Mouse (Mus musculus): Measurements from ENCODE around the gene Camk1d. TPM values are rescaled to one million over a fixed set of nuclear protein-coding genes. Genes with fewer than 3 reads are reported as not detected.

Camk1d gene
- total and polyA plus RNA-seq, 2 experiments from 2014 or later = 1.1 to 2.2 TPM

- no peaks in the 10 kb centered on the region for H3K36me3 ChIP-seq (replicated peaks; ENCODE audit: control insufficient read depth, insufficient read depth, low read length)
- no peak overlapping the region for H3K9ac ChIP-seq (replicated peaks; ENCODE audit: low read depth, low read length)
- no peaks in the 10 kb centered on the region for H3K9me3 ChIP-seq (replicated peaks; ENCODE audit: control insufficient read depth, low read length)
- 66% methylated on average over 6 of the region's 6 CpGs for WGBS
- H3K4me3 ChIP-seq (ENCODE audit: low read depth, low read length) = no peak overlapping the region
- H3K4me1 ChIP-seq (ENCODE audit: control insufficient read depth, insufficient read depth) = no peaks in the 10 kb centered on the region
- ATAC-seq (ENCODE audit: insufficient read depth, low read depth) (no peak), DNase-seq (ENCODE audit: low spot score) (no peak)
- H3K4me2 ChIP-seq (ENCODE audit: low read depth, low read length) = no peak overlapping the region
- no peaks in the 10 kb centered on the region for H3K27me3 ChIP-seq (ENCODE audit: control insufficient read depth, insufficient read depth, low read length)
- H3K27ac ChIP-seq (ENCODE audit: low read depth) = no peak overlapping the region
- no peak for TF ChIP-seq EP300 (IDR thresholded peaks at IDR 0.05; ENCODE audit: low read depth)
Observed at GRCm38 (mm10) chr2:5749210-5749609, 34.9 kb upstream of the Camk1d start.

GRCm38 (mm10) chr2:5747545-5748043, 33.3 kb upstream of the Camk1d start:
- ATAC-seq (ENCODE audit: insufficient read depth, low read depth) = no peak
- H3K9me3 ChIP-seq (replicated peaks; ENCODE audit: control insufficient read depth, low read length) = peaks cover 4% of the 10 kb centered on the region; the same call in 1 of the 2 replicates

GRCm38 (mm10) chr2:5746529-5746928, 32.2 kb upstream of the Camk1d start:
- ATAC-seq (ENCODE audit: insufficient read depth, low read depth) (no peak), DNase-seq (ENCODE audit: low spot score) (no peak)
- H3K4me1 ChIP-seq (ENCODE audit: control insufficient read depth, insufficient read depth) = no peaks in the 10 kb centered on the region
- H3K9me3 ChIP-seq (replicated peaks; ENCODE audit: control insufficient read depth, low read length) = peaks cover 4% of the 10 kb centered on the region; the same call in 1 of the 2 replicates
- TF ChIP-seq EP300 (IDR thresholded peaks at IDR 0.05; ENCODE audit: low read depth) = no peak
- no peak for TF ChIP-seq CTCF (IDR thresholded peaks at IDR 0.05; ENCODE audit: low read depth)
- no peak overlapping the region for H3K27ac ChIP-seq (ENCODE audit: low read depth)
- WGBS = 67% methylated on average over 12 of the region's 12 CpGs
- no peaks in the 10 kb centered on the region for H3K27me3 ChIP-seq (ENCODE audit: control insufficient read depth, insufficient read depth, low read length)
- H3K36me3 ChIP-seq (replicated peaks; ENCODE audit: control insufficient read depth, insufficient read depth, low read length) = no peaks in the 10 kb centered on the region
- no peak overlapping the region for H3K4me2 ChIP-seq (ENCODE audit: low read depth, low read length)
- H3K9ac ChIP-seq (replicated peaks; ENCODE audit: low read depth, low read length) = no peak overlapping the region
- H3K4me3 ChIP-seq (ENCODE audit: low read depth, low read length) = no peak overlapping the region

More at GRCm38 (mm10) chr2:5747545-5748043, 33.3 kb upstream of the Camk1d start:
- Histone ChIP-seq H3K36me3 (replicated peaks; ENCODE audit: control insufficient read depth, insufficient read depth, low read length) (no peaks in the 10 kb centered on the region), H3K4me3 (ENCODE audit: low read depth, low read length) (no peak overlapping the region), H3K27ac (ENCODE audit: low read depth) (no peak overlapping the region), H3K9ac (replicated peaks; ENCODE audit: low read depth, low read length) (no peak overlapping the region), H3K4me2 (ENCODE audit: low read depth, low read length) (no peak overlapping the region), H3K27me3 (ENCODE audit: control insufficient read depth, insufficient read depth, low read length) (no peaks in the 10 kb centered on the region), H3K4me1 (ENCODE audit: control insufficient read depth, insufficient read depth) (no peaks in the 10 kb centered on the region)
- 75% methylated on average over 5 of the region's 5 CpGs for WGBS
- DNase-seq (ENCODE audit: low spot score) = no peak
- no peak for TF ChIP-seq EP300 (IDR thresholded peaks at IDR 0.05; ENCODE audit: low read depth)
- TF ChIP-seq CTCF (IDR thresholded peaks at IDR 0.05; ENCODE audit: low read depth) = no peak

- H3K27ac ChIP-seq (ENCODE audit: low read depth) = no peak overlapping the region
- TF ChIP-seq EP300 (IDR thresholded peaks at IDR 0.05; ENCODE audit: low read depth) (no peak), CTCF (IDR thresholded peaks at IDR 0.05; ENCODE audit: low read depth) (no peak)
- no peaks in the 10 kb centered on the region for H3K27me3 ChIP-seq (ENCODE audit: control insufficient read depth, insufficient read depth, low read length)
- no peak overlapping the region for H3K9ac ChIP-seq (replicated peaks; ENCODE audit: low read depth, low read length)
- no peak overlapping the region for H3K4me3 ChIP-seq (ENCODE audit: low read depth, low read length)
- no peaks in the 10 kb centered on the region for H3K4me1 ChIP-seq (ENCODE audit: control insufficient read depth, insufficient read depth)
- peaks cover 4% of the 10 kb centered on the region; the same call in 1 of the 2 replicates for H3K9me3 ChIP-seq (replicated peaks; ENCODE audit: control insufficient read depth, low read length)
- H3K4me2 ChIP-seq (ENCODE audit: low read depth, low read length) = no peak overlapping the region
- no peaks in the 10 kb centered on the region for H3K36me3 ChIP-seq (replicated peaks; ENCODE audit: control insufficient read depth, insufficient read depth, low read length)
- ATAC-seq (ENCODE audit: insufficient read depth, low read depth) = no peak
- 83% methylated on average over 8 of the region's 8 CpGs for WGBS
- no peak for DNase-seq (ENCODE audit: low spot score)
Observed at GRCm38 (mm10) chr2:5743886-5744285, 29.6 kb upstream of the Camk1d start.

GRCm38 (mm10) chr2:5740913-5741312, 26.6 kb upstream of the Camk1d start:
- no peak for TF ChIP-seq EP300 (IDR thresholded peaks at IDR 0.05; ENCODE audit: low read depth)
- TF ChIP-seq CTCF (IDR thresholded peaks at IDR 0.05; ENCODE audit: low read depth) = no peak
- Histone ChIP-seq H3K27ac (ENCODE audit: low read depth) (no peak overlapping the region), H3K4me2 (ENCODE audit: low read depth, low read length) (no peak overlapping the region), H3K27me3 (ENCODE audit: control insufficient read depth, insufficient read depth, low read length) (no peaks in the 10 kb centered on the region), H3K9me3 (replicated peaks; ENCODE audit: control insufficient read depth, low read length) (peaks cover 4% of the 10 kb centered on the region; the same call in 1 of the 2 replicates), H3K4me3 (ENCODE audit: low read depth, low read length) (no peak overlapping the region), H3K4me1 (ENCODE audit: control insufficient read depth, insufficient read depth) (no peaks in the 10 kb centered on the region), H3K36me3 (replicated peaks; ENCODE audit: control insufficient read depth, insufficient read depth, low read length) (no peaks in the 10 kb centered on the region), H3K9ac (replicated peaks; ENCODE audit: low read depth, low read length) (no peak overlapping the region)
- ATAC-seq (ENCODE audit: insufficient read depth, low read depth) (no peak), DNase-seq (ENCODE audit: low spot score) (no peak)
- WGBS = 77% methylated on average over 1 of the region's 1 CpGs

GRCm38 (mm10) chr2:5735881-5736280, 21.6 kb upstream of the Camk1d start:
- Histone ChIP-seq H3K9me3 (replicated peaks; ENCODE audit: control insufficient read depth, low read length) (no peaks in the 10 kb centered on the region), H3K9ac (replicated peaks; ENCODE audit: low read depth, low read length) (no peak overlapping the region), H3K27me3 (ENCODE audit: control insufficient read depth, insufficient read depth, low read length) (no peaks in the 10 kb centered on the region), H3K4me1 (ENCODE audit: control insufficient read depth, insufficient read depth) (no peaks in the 10 kb centered on the region), H3K36me3 (replicated peaks; ENCODE audit: control insufficient read depth, insufficient read depth, low read length) (no peaks in the 10 kb centered on the region), H3K4me3 (ENCODE audit: low read depth, low read length) (no peak overlapping the region), H3K27ac (ENCODE audit: low read depth) (no peak overlapping the region), H3K4me2 (ENCODE audit: low read depth, low read length) (no peak overlapping the region)
- no peak for TF ChIP-seq CTCF (IDR thresholded peaks at IDR 0.05; ENCODE audit: low read depth)
- no peak for TF ChIP-seq EP300 (IDR thresholded peaks at IDR 0.05; ENCODE audit: low read depth)
- DNase-seq (ENCODE audit: low spot score) (no peak), ATAC-seq (ENCODE audit: insufficient read depth, low read depth) (no peak)
- WGBS = 19% methylated on average over 2 of the region's 2 CpGs

Data from heart, postnatal 0 days (tissue).